Mouse (Mus musculus): ENCODE measurements around the gene Cldn34c4. TPM values are rescaled to one million over a fixed set of nuclear protein-coding genes. Genes with fewer than 3 reads are reported as not detected.

Gene Cldn34c4
- not detected for total RNA-seq (2021)
- polyA plus RNA-seq (2012; rRNA removed), result not detected in 2 replicates
- long read RNA-seq, result 0 reads

GRCm38 (mm10) chrX:127736454-127736853 lies at the start of gene Cldn34c4:
Gene Cldn34c4 (minus strand): TSS chrX:127736554.
- intact Hi-C loops (cut with DNase I), result no loop called here
- Histone ChIP-seq H3K9ac (ENCODE audit: low read depth, low read length) (no peak within 1 kb of the TSS), H3K79me2 (replicated peaks; ENCODE audit: control insufficient read depth, insufficient read depth, low read length) (no peaks in the 10 kb centered on the region), H3K36me3 (ENCODE audit: control insufficient read depth, insufficient read depth, low read length) (no peaks in the 10 kb centered on the region), H3K27ac (no peak within 1 kb of the TSS), H3K4me3 (no peak within 1 kb of the TSS), H3K4me1 (ENCODE audit: control insufficient read depth, insufficient read depth, low read length) (no peaks in the 10 kb centered on the region), H3K27me3 (ENCODE audit: control insufficient read depth, insufficient read depth, low read length) (no peaks in the 10 kb centered on the region)
- no peak for DNase-seq
- 45% methylated on average over 2 of the region's 2 CpGs for WGBS
- TF ChIP-seq CTCF (IDR thresholded peaks at IDR 0.05) (no peak), POLR2A (IDR thresholded peaks at IDR 0.05; ENCODE audit: insufficient read depth, low read depth, low read length) (no peak), EP300 (IDR thresholded peaks at IDR 0.05; ENCODE audit: insufficient read depth, low read depth, low read length) (no peak)

- 58% methylated on average over 4 of the region's 4 CpGs for WGBS
- H3K27me3 ChIP-seq (ENCODE audit: control insufficient read depth, insufficient read depth, low read length), result no peaks in the 10 kb centered on the region
- intact Hi-C loops (cut with DNase I), result no loop called here
These were observed 10.7 kb upstream of the Cldn34c4 start for GRCm38 (mm10) chrX:127747062-127747461.

More at GRCm38 (mm10) chrX:127747062-127747461, 10.7 kb upstream of the Cldn34c4 start:
- H3K4me1 ChIP-seq (ENCODE audit: control insufficient read depth, insufficient read depth, low read length), result no peaks in the 10 kb centered on the region
- no peak overlapping the region for H3K9ac ChIP-seq (ENCODE audit: low read depth, low read length)
- H3K27ac ChIP-seq, result no peak overlapping the region
- no peak overlapping the region for H3K4me3 ChIP-seq
- H3K36me3 ChIP-seq (ENCODE audit: control insufficient read depth, insufficient read depth, low read length), result no peaks in the 10 kb centered on the region
- DNase-seq, result no peak
- TF ChIP-seq POLR2A (IDR thresholded peaks at IDR 0.05; ENCODE audit: insufficient read depth, low read depth, low read length) (no peak), CTCF (IDR thresholded peaks at IDR 0.05) (no peak), EP300 (IDR thresholded peaks at IDR 0.05; ENCODE audit: insufficient read depth, low read depth, low read length) (no peak)
- H3K79me2 ChIP-seq (replicated peaks; ENCODE audit: control insufficient read depth, insufficient read depth, low read length), result no peaks in the 10 kb centered on the region

Data from heart, adult 2 months (tissue).